Mouse (Mus musculus) midbrain, embryonic 11.5 days (tissue): ENCODE measurements around the gene Lrfn2. TPM values are rescaled to one million over a fixed set of nuclear protein-coding genes. Genes with fewer than 3 reads are reported as not detected.

Experiments used
- microRNA-seq: library from miRNA; unstranded; fragments of <30 nt; microRNA quantifications from one replicate; pipeline ENCODE4, GENCODE M21; 2017
- polyA plus RNA-seq: library from polyadenylated mRNA; unstranded; fragments of >200 nt; fragmentation: Nextera tagmentation; extraction: Ambion mirVana; gene quantifications from 2 replicates; pipeline ENCODE4 v1.2.1, GENCODE M21; 2014

The Lrfn2 gene
- polyA plus RNA-seq, 1 experiment from 2014 or later = 0.20 TPM

Small RNA genes within 50 kb of the gene (microRNA-seq; reads per million reads assigned to microRNA genes)
- not detected for gene Gm44304
